Mouse (Mus musculus) kidney, adult 11 months (tissue): ENCODE measurements around the gene Cblb.

Experiments used
- DNase-seq: peaks from one replicate; pipeline ENCODE4 v3.0.0; 2022

The Cblb gene

DNA sequence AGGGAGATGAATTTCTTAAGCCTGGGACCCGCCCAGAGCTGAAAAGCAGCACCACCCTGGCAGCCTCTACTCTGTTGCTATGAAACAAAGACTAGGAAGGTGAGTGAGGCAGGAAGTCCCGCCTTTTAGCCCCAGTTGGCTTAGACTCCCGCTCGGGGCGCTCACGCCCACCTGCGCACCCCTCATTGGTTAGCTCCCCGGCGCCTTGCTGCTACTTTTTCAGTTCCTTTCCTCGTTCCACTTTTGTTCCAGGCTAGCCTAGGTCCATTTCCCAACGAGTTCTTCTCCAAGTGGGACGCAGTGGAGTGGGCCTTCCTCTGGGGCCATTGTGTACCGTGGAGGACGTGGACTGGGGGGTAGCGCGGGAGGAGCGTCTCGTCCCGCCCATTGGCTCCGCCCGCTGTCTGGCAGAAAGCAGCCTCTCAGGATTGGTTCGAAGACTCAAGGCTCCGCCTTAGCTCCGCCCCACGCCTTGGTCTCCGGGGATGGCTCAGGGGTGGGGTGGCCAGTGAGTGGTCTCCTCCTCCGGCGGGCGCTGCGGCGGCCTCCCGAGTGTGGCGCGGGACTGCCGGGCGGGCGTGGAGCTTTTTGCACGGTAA is at the start of gene Cblb:
Gene Cblb, plus strand, starts transcription at position 135 of the 599 bp plus-strand sequence.
- DNase-seq = peak; percentile 98

DNA sequence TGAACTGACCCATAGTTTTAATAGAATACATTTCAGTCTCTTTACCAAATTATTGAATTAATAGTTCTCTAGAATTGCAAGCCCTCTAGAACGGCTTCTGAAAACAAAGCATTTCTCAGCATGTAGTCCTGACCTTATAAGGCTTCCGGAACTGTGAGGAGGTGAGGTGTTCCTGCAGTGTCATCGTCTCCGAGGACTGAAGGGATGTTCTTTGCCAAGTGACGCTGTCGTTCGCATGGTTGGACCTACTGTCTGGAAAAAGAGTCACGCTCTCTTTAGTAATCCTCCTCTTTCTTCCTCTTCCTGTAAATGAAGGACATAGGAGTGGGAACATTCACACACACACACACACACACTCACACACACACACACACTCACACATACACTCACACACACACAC is 45.6 kb upstream of the Cblb start:
- DNase-seq = no peak

DNA sequence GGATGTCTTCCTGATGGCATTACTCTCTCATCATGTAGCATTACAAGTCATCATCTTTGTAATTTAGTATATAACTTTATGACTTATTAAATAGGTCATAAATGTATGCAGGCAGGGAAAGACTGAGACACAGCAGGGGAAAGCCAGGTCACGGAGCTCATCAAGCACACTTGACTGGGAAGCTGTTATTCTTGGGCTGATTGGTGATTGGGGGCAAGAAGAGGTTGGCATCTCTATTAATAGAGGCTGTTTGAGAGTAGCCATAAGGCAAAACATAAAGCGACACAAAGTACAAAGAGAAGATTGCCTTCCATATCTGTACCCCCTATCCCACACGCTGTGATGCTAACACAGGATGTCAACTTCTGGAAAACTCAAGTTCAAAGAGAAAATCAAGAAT is 44.8 kb upstream of the Cblb start:
- no peak for DNase-seq

DNA sequence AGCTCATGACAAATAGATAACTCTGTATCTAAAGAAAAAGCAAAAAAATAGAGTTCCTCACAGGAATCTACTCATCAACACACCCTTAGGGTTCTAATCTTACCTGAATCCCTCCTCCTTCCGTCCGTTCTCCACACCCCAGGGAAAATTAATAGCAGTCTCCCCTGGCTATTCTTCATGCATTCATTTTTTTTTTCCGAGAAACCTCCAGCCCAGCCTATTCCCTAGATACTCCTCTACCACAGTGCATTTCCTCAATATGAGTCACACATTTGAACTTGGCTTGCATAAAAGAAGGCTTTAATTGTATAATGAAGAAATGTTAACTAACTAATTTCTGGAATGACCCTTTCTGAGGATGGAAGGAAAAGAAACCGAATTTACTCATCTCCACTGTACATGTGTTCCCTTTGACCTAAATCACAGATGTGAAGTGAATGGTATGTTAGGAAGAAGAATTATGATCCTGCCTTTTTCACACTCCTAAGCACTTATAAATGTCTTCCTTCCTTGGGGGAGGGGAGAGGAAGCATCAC is 43.9 kb upstream of the Cblb start:
- no peak for DNase-seq

DNA sequence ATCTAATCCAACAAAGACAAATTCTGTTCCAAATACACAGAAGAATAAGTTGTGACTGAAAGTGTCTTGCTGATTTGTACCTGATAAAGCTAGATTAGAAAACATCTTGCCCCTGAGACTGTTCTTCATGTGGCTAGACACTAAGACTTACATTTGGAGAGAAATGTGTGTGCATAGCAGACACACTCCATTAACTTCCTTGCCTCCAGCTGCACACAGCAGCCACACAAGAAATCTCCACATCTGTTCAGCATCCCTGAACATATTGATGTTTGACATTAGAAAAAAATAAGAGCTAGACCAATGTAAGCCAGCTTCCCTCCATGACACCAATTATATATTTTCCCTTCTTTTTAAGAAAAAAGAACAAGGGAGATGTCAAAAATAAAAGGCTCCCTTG is 43.0 kb upstream of the Cblb start:
- no peak for DNase-seq

DNA sequence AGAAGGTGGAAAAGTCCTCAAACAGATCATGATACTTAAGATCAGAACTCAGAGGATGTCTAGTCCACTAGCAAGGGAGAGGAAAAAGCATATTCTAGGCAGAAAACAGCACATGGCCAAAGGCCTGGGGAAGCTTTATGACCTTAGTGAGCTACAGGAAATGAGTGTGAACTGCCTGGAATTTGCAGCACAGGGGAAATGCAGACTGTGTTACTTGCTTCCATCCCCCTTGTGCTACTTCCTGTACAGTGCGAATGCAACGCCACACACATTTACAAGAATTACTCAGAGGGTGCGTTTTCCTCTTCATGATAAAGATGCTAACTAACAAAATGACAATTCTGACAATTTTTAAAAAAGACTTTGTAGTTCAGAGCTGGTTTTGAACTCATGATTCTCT is 41.8 kb upstream of the Cblb start:
- DNase-seq = no peak

DNA sequence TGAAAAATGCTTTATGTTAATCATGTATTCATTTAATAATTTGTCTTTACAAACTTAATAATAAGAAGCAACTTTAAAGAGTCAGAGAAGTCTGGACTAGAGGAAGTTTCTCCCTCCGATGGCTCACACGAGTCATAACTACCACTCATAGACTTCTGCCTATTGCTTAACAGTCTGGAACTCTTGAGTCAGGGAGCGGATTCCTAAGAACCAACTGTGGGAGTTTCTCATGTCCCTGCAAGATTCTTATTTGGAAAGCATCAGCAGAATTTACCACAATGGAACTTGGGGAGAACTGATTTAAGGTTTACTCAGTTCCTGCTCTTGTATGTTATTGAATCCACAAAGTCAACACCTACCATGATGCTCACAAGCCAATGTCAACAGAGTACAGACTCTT is 31.0 kb upstream of the Cblb start:
- DNase-seq = no peak

DNA sequence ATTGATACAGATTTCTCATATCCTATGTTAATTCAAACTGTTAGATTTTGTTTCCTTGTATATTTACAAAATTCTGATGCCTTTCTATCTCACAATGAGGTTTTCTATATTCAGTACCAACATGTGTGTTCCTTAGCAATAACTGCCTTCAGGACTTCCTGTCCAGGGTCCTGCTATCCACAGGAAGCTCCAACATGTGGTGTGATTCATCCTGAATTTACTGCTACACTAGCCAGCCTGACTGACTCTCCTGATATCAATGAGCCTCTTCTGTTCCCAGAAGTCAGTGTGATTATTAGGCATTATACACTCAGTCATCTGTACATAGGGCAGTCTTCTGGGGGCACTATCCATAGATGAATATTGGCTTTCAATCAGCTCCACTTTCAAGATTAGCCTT is 30.2 kb upstream of the Cblb start:
- no peak for DNase-seq

DNA sequence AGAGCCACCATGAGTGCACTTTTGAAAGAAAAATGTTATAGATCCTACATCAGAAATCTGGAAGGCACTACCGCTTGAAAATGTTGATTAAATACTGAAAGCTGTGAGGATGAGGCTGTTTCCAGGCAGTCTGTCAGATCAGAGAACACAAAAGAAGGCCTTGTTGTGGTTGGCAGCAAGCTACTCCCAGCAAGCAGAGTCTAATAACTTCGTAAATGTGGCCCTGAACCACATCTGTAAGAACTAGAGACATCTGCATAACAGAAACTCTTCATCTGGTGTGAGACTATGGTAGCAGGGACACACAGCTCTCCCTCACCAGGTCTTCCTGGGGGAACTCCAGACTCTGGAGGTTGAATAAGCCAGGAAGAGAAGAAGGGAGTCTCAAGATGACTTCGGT is 24.0 kb upstream of the Cblb start:
- no peak for DNase-seq

DNA sequence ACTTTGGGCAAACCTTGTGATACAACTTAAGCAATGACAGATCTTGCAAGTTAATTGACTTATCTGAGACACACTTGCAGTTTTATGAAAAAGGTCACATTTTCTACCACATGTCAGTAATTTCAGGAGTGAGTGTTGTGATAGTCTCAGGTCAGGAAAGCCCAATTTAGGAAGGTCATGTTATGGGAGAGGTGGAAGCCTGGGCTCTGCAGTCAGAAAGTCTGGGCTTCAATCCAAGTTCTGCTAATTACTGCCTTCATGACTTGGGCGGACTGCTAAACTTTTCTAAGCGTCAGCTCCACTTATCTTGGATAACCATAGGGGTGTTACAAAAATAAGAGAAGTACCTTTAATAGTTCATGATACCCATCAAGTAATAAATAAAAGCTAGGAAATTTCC is 22.6 kb upstream of the Cblb start:
- DNase-seq = peak; percentile 32

DNA sequence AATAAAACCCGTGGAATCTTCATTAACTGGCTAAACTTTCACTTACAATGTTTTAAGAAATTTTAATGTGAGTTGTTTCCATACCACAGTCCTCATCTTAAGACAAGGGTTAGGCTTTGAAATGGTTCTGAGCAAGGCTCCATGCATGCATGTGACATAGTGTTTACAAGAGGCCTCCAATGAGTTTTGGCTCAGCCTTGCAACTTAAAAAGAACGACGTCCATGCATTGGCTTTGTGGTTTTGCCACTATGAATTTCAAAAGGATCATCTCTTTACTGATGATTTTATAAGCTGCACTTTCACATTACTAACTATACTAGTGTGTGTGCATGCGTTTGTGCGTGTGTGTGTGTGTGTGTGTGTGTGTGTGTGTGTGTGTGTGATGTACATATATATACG is 21.6 kb upstream of the Cblb start:
- DNase-seq = no peak

DNA sequence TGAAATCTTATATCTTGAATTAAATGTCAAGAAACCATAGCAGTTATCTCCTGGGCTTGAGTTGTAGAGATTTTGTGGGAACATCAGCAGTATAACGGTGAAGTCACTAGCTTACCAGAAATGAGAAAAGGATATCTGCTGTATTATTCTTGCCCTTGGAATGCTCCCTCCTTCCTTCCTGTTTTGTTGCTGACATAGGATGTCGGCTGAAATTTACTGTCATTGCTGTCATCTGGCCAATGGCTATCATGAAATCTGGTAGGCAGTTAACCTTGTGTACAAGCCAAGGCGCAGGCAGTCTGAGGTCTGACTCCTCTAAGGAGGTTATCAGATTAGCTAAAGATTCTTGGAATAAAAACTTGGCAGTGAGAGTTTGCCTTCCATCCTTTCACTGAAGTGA is 18.0 kb upstream of the Cblb start:
- DNase-seq = peak; percentile 58

DNA sequence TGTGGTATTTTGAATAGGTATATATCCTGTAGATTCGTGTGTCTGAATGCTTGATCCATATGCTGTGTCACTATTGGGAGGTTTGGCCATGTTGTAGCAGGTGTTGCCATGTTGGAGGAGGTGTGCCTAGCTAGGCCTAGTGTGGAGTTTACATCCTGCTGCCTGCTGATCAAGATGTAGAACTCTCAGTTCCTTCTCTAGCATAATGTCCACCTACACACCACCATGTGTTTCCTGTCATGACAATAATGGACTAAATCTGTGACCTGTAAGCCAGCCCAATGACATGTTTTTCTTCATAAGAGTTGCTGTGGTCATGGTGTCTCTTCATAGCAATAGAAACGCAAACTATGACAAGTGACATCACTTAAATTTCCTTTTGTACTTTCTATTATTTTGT is 17.2 kb upstream of the Cblb start:
- DNase-seq = no peak

DNA sequence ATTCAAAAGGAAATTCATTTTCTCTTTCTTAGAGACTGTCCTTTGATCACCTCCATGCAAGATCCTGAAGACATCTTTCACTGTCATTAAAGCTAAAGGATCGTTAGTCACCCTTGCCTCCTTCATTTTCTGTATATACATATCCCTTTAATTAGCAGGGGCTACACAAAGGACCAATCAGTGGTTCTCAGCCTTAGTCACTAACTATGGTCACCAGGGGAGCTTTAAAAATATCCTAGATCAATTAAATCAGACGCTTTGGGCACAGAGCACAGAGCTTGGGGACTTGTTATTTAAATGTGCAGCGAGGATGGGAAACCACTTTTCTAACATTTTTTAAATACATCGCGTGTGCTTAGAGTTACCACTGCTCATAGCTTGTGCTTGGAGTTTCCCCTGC is 7.6 kb upstream of the Cblb start:
- no peak for DNase-seq

DNA sequence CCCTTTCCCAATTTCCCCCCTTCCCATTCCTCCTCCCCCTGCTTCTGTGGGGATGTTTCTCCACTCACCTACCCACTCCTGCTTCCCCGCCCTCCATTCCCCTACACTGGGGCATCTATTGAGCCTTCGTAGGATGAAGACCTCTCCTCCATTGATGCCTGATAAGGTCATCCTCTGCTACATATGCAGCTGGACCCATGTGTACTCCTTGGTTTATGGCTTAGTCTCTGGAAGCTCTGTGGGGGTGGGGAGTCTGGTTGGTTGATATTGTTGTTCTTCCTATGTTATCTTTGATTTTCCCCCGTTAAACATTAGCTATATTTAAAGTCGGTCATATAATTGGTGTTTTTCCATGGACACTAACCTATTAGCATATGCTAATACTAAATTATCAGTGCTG is 3.7 kb upstream of the Cblb start:
- no peak for DNase-seq

DNA sequence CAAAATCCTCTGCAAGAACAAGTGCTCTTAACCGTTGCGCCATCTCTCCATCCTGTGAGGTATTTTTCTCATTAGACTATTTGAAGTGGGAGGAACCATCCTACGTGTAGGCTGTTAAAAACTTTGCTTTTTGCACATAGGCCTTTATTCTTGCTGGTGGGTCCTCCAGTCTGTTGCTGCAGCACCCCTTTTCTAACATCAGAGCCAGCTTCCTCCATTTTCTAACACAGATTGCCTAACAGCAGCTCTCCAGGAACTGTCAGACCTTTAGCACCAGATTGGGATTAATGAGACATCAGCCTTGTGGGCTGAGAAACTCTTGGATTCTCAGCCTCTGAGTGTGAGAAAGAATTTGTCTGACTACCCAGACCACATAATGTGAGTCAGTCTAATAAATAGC is 2.0 kb upstream of the Cblb start:
- DNase-seq = no peak

DNA sequence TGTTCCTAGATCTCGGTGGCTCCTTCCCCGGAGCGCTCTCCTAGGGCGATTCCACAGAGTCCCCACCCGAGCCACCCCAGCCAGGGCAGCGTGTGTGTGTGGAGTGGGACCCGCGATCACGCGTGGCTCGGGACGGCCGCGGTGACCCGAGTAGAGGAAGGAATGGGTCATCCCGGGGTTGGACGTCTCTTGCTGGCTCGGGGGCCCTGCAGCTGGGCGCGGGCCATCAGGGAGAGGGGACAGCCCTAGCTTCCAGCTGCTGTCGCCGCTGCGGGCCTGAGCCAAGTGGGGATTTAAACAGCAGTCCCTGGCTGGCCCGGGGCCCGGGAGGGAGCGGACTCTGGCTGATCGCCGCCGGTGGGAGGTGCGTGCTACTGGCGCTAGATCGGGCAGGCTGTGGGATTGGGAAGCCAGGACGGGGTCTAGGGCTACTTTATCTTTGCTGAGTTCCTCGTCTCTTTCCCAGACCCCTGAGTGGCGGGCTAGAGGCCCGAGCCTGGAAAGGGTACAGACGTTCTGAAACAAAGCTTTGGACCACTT is 757 bp downstream of the Cblb start:
- DNase-seq = peak; percentile 89

DNA sequence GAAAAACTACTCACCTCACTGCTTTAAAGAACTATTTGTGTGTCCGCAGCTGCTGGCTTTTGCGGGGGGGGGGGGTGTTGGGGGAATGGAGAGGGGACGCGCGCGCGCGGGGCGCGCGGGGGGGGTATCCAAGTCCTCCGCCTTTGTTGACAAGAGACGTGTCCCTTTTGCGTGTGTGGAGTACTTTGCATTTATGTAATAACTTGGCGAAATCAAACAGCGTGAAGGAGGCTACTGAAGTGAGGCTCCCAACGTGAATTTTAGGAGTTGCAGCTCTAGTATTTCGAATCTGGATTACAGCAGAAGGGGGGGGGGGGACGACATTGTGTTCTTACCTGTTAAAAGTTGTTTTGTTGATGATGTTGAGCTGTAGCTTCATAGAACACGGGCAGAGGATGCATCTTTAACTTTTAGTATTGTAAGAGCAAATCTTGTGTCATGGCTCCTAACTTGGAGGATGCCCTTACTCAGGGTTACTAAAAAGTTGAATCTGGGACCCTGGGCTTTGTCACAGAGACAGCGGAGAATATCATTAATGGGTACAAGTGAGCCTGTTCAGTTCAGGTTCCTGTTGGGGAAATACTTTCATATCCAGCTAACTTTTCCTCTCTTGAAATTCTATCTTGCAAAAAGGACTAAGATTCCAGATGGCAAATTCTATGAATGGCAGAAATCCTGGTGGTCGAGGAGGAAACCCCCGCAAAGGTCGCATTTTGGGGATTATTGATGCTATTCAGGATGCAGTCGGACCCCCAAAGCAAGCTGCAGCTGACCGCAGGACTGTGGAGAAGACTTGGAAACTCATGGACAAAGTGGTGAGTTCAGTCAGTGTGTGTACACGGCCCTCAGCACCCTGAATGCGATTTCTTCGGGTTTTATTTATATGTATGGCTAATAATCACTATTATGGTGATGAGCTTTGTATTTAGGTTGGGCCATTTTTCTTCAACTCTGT is 1.6 kb downstream of the Cblb start:
- no peak for DNase-seq

DNA sequence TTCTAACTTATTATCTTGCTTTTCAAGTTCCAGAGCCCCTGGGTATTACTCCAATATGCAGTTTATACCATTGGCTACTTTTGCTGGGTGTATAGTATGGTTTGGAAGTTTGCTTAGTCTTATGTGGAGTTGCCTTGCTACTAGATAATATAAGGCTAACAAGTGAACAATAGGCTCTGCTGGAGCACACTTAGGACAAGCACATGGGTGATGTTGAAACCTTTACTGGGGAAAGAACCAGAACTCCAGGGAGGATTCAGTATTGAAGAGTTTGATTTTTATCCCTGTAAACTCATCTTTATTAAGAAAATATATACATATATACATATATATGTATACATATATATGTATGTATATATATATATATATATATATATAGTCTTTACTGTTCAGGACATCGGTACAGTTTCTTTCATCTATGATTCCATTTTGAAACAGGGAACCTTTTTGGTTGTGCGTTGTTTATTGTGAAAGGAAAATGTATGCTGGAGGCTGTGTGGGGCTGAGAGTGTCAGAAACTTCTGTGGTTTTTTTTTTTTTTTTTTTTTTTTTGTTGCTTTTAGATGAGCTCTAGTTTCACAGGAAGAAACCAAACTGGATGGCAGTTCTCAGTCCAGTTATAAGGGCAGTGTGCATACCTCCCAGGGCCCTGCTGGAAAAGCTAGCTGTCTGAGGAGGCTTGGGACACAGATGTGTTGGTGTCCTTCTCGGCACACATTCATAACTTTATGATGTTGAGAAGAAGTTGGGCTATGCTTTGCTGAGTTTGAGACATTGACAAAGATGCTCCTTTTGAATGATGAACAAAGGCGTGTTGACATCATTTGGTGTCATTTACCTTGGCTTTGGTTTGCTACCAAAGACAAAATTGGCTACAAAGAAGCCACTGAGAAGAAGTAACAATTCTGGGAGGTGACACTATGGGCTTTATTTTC is 2.6 kb downstream of the Cblb start:
- DNase-seq = no peak

DNA sequence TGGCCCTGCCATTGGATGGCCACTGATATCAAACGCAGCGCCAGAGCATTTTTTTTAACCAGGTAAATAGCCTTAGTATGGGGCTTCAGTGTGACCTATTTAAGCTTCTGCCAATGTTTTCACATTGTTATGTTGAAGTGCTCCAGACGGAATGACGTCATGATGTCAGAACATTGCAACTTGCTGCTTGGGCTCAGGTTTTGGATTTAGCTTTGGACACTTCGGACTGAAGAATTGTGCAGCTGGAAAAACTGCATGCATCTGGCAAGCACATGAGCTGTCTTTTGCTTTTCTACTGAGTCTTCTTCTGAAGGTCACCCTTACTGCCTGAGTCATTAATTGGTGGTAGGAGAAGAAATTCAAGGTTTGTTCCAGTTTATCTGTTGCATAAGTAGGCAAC is 3.3 kb downstream of the Cblb start:
- DNase-seq = no peak

DNA sequence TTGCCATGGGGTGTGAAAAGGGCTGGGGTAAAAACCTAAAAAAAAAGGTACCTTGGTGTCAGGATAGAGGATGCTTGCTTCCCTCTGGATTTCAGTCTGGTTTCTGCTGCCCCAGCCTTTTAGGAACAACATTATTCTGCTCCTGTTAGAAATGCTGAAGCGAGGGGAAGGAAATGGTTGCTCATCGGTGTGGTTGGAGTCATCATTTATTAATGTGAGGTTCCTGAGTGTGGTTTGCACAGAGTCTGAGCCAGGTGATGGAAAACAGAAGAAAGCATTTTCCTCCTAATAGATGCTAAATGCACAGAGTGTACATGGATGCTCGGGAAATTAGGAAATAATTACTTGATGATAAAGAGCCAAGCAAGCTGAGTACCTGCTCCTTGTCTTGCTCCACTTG is 5.3 kb downstream of the Cblb start:
- DNase-seq = no peak

DNA sequence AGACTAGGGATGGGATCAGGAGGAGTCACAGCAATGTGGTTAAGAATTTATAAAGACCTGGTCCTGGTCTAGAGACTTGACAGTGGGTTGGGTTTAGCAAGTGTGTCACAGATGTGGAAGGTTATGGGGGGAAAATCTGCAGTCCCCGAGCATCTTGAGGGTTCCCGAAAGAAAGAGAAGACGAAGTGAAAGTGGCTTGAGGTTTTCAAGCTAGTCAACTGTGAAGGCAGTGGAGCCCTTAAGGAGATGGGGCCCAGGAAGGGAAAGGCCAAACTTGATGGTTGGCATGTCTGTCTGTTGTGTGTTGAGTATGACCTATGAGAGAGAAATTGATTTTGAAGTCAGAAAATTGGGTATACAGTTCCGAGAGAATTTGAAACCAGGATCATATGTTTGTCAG is 7.3 kb downstream of the Cblb start:
- DNase-seq = no peak

DNA sequence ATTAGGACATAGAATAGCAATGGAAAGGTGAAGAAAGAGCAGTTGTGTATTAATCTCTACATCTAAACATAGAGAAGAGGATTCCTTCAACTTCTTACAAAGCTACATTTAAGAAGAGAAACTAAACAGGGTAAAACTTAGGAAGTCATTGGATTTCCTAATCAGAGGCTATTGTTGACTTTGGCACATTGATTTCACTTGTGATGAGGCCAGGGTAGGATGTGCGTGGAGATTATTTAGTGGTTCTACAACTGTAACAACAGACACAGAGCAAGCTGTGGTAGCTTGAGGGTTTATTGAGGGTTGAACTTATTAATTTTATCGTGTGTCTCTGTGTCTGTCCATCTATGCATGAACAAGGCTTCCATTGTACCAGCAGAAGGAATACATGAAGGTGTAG is 7.8 kb downstream of the Cblb start:
- DNase-seq = no peak
